Mouse (Mus musculus): ENCODE measurements around the gene Ppp1r12c. TPM values are rescaled to one million over a fixed set of nuclear protein-coding genes. Genes with fewer than 3 reads are reported as not detected.

Gene Ppp1r12c
- total RNA-seq, 2 experiments from 2014 or later, result 173 to 177 TPM

- TF ChIP-seq CTCF (IDR thresholded peaks at IDR 0.05), result no peak
- Histone ChIP-seq H3K27ac (no peak overlapping the region), H3K4me3 (no peak overlapping the region)
- intact Hi-C loops (cut with DNase I), result no loop called here
- DNase-seq (ENCODE audit: extremely low spot score in 1 of 2, low spot score in 2 of 2), result no peak
Measured at GRCm38 (mm10) chr7:4448439-4448838, 53.0 kb downstream of the Ppp1r12c start.

- H3K27ac ChIP-seq, result no peak overlapping the region
- DNase-seq (ENCODE audit: extremely low spot score in 1 of 2, low spot score in 2 of 2), result no peak
- H3K4me3 ChIP-seq, result no peak overlapping the region
- peak; percentile 31 for TF ChIP-seq CTCF (IDR thresholded peaks at IDR 0.05)
- intact Hi-C loops (cut with DNase I), result no loop called here
Measured at GRCm38 (mm10) chr7:4447138-4447537, 54.3 kb downstream of the Ppp1r12c start.

- DNase-seq (ENCODE audit: extremely low spot score in 1 of 2, low spot score in 2 of 2), result peak; percentile 84 to 85
- H3K27ac ChIP-seq, result peak within 1 kb of the TSS; percentile 93
- TF ChIP-seq CTCF (IDR thresholded peaks at IDR 0.05), result no peak; the same call in 1 of the 2 replicates
- peak within 1 kb of the TSS; percentile 90 for H3K4me3 ChIP-seq
- intact Hi-C loops (cut with DNase I), result no loop called here
Measured at GRCm38 (mm10) chr7:4445216-4445791, 56.2 kb downstream of the Ppp1r12c start, which contains the start of gene Rdh13. Gene Rdh13 (minus strand): TSS chr7:4445649.

- intact Hi-C loops (cut with DNase I), result no loop called here
- no peak overlapping the region for H3K4me3 ChIP-seq
- H3K27ac ChIP-seq, result no peak overlapping the region
- TF ChIP-seq CTCF (IDR thresholded peaks at IDR 0.05), result no peak
- no peak for DNase-seq (ENCODE audit: extremely low spot score in 1 of 2, low spot score in 2 of 2)
Measured at GRCm38 (mm10) chr7:4440549-4440948, 60.9 kb downstream of the Ppp1r12c start.

GRCm38 (mm10) chr7:4437721-4438120 is 63.8 kb downstream of the Ppp1r12c start:
- Histone ChIP-seq H3K4me3 (no peak overlapping the region), H3K27ac (no peak overlapping the region)
- no peak for TF ChIP-seq CTCF (IDR thresholded peaks at IDR 0.05)
- DNase-seq (ENCODE audit: extremely low spot score in 1 of 2, low spot score in 2 of 2), result no peak
- intact Hi-C loops (cut with DNase I), result no loop called here

GRCm38 (mm10) chr7:4432026-4432425 is 69.5 kb downstream of the Ppp1r12c start:
- intact Hi-C loops (cut with DNase I), result loop anchor here (5.0 kb wide), 1 partner anchor 90 kb away; the partner anchor contains the start of gene Tnni3
- TF ChIP-seq CTCF (IDR thresholded peaks at IDR 0.05), result no peak
- no peak overlapping the region for H3K27ac ChIP-seq
- no peak overlapping the region for H3K4me3 ChIP-seq
- DNase-seq (ENCODE audit: extremely low spot score in 1 of 2, low spot score in 2 of 2), result no peak

- Histone ChIP-seq H3K27ac (no peak overlapping the region), H3K4me3 (no peak overlapping the region)
- peak; percentile 38 to 58 for DNase-seq (ENCODE audit: extremely low spot score in 1 of 2, low spot score in 2 of 2)
- TF ChIP-seq CTCF (IDR thresholded peaks at IDR 0.05), result peak; percentile 72
- intact Hi-C loops (cut with DNase I), result loop anchor here (2.0 to 5.0 kb wide), 2 partner anchors 39 to 91 kb away; partner anchors contain the start of gene Tnni3
Measured at GRCm38 (mm10) chr7:4431548-4431947, 69.9 kb downstream of the Ppp1r12c start.

Small RNAs within 50 kb of the gene (microRNA-seq; reads per million reads assigned to microRNA genes)
- gene Gm24605, result 0 reads per million in 2 experiments

Other genes with a start within 250 kb of the Ppp1r12c start
- gene Ncr1, start 164.0 kb downstream of the Ppp1r12c start, total RNA-seq (2021), result not detected
- under 1 TPM in 1 of 2 experiments, not detected in 1; 0.05 TPM for gene Gp6, start 103.9 kb downstream of the Ppp1r12c start, total RNA-seq (2021)
- gene Rdh13, start 56.0 kb downstream of the Ppp1r12c start, total RNA-seq (2021), result 10 to 100 TPM; 25.1 to 29.3 TPM
- gene Eps8l1, start 41.0 kb downstream of the Ppp1r12c start, total RNA-seq (2021), result 1 to 10 TPM; 5.3 to 5.4 TPM
- gene Tnnt1, start 14.7 kb upstream of the Ppp1r12c start, total RNA-seq (2021), result 1 to 10 TPM; 7.4 to 9.2 TPM
- under 1 TPM; 0.84 to 0.96 TPM for gene Tnni3, start 22.5 kb upstream of the Ppp1r12c start, total RNA-seq (2021)
- gene Dnaaf3, start 30.8 kb upstream of the Ppp1r12c start, total RNA-seq (2021), result under 1 TPM; 0.20 to 0.49 TPM
- 100 to 1,000 TPM; 270 to 272 TPM for gene Syt5, start 45.9 kb upstream of the Ppp1r12c start, total RNA-seq (2021)
- gene Ptprh, start 102.4 kb upstream of the Ppp1r12c start, total RNA-seq (2021), result under 1 TPM; 0.35 to 0.43 TPM
- 10 to 100 TPM; 15.4 to 20.8 TPM for gene Tmem86b, start 129.7 kb upstream of the Ppp1r12c start, total RNA-seq (2021)
- gene Ppp6r1, start 157.3 kb upstream of the Ppp1r12c start, total RNA-seq (2021), result 100 to 1,000 TPM; 144 to 151 TPM
- gene Hspbp1, start 183.4 kb upstream of the Ppp1r12c start, total RNA-seq (2021), result 100 to 1,000 TPM in 1 of 2 experiments, 10 to 100 TPM in 1; 99.9 to 102 TPM
- 100 to 1,000 TPM; 425 to 440 TPM for gene Brsk1, start 188.9 kb upstream of the Ppp1r12c start, total RNA-seq (2021)
- gene Tmem150b, start 223.6 kb upstream of the Ppp1r12c start, total RNA-seq (2021), result not detected
- gene Kmt5c, start 238.4 kb upstream of the Ppp1r12c start, total RNA-seq (2021), result 10 to 100 TPM; 23.8 to 31.1 TPM